Mouse (Mus musculus) cerebellum, adult 8-10 months (tissue): ENCODE data around the gene Lekr1.

Source experiments
- DNase-seq: peaks from one replicate; pipeline ENCODE4 v3.0.0; 2022

Lekr1 gene

DNA sequence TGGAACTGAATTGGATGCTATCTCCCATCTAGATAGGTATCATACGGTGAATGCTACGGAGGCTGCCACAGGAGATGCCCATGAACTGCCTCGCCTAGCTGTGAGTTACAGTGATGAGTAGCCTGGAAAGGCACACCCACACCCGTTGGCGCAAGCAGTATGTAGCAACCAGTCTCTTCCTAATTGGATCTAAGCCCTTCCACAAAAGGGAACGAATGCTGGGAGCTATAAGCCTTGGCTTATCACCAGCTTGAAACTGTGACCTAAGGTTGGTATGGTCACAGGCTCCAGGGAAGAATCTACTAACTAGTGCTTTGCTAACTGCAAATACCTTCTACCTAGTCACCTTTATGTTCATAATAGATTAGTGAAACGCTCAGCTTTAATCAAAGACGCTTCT lies 175.1 kb downstream of the Lekr1 start:
- no peak for DNase-seq

GRCm38 (mm10) chr3:65842515-65843184 lies 176.6 kb downstream of the Lekr1 start:
- DNase-seq = no peak

DNA sequence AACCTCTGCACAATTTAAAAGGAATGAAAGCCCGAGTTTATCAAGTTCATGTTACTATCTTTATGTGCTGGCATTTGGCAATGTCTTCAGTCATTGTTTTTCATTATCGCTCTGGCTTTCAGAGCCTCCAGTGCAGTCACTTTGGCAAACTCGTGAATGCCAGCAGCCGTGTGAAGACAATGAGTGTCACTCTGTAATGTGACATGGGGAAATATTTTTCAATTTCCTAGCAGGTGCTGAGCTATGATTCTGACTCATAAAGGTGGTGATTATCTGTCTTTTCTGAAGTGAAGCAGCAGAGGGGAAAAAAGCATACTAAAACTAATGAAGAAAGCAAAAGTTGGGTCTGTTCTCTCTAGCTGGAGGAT lies 177.1 kb downstream of the Lekr1 start:
- no peak for DNase-seq

DNA sequence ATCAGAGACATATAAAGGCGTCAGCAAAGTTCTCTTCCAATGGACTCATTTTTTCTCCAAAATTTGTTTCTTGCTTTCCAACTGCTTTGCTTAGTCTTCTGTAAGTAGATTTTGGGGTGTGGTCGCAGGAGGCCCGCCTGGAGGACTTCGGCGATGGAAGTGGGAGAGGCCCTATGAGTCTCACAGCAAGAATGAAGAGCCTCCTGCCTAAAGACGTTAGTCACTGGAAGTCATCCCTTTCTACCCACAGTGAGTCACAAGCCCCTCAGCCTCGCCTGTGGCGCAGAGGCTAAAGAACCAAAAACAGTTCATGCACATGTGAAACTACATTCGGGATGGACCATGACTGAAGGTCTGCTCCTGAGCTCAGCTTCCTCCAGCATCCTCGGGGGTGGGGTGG lies 178.3 kb downstream of the Lekr1 start:
- no peak for DNase-seq

GRCm38 (mm10) chr3:65844851-65845552 lies 179.0 kb downstream of the Lekr1 start:
- no peak for DNase-seq

DNA sequence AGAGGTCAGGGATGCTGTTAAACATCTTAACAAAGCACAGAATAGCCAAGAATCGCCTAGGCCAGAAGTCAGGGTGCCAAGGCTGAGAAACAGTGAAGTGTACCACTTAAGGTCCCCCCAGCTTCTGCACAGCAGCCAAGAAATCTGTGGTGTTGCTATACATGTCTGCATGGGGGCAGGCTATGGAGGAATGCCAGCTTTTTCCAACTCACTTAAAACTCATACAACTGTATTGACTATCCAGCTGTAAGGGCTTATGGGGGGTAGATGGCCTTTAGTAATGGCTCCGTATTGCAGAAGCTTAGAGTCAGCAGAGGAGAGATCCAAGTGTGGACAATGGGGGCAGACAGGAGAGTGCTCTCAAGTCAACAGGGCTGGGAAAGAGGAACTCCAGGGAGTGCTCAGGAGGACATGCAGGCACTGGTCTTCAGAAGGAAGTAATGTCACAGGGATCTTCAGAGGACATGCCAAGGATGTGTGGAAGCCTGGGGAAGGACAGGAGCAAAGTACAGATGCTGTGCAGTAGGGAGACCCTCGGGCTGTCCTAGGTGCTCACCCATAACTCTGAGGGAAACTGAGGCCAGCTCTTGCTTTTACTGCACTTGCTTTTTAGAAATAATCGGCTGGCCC lies 181.2 kb downstream of the Lekr1 start:
- no peak for DNase-seq

DNA sequence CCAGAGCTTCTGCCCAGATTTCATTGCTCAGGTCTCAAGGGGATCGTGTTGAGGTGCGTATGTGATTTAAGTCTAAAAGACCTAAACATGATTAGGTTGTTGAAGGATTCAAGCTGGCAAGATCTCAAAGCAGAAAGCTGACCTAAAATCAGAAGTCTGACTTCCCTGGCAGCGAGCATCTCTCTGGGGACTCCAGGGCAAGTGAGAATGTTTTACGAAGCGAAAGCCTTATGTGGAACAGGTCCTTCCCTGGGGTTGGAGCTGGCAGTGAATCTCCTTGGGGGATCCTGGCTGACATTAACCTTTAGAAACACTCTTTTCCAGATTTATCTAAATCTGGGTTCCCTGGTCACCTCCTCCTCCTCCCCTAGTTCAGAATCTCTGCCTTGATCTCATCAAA lies 187.7 kb downstream of the Lekr1 start:
- DNase-seq = no peak

DNA sequence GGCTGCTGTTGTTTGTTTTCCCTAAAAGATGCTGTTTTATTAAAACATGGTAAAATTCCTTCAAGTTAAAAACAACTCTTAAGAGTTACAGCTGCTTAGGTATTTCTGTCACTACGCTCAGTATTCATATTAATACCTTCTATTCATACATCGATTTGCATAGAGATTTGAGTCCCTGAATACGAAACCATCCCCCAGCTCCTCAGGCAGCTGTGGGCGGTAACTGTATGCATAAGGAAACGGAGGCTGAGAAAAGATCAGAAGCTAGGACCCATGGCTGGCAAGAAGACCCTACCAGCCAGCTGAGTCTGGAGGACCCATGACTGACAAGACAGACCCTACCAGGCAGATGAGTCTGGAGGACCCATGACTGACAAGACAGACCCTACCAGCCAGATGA lies 189.5 kb downstream of the Lekr1 start:
- no peak for DNase-seq

DNA sequence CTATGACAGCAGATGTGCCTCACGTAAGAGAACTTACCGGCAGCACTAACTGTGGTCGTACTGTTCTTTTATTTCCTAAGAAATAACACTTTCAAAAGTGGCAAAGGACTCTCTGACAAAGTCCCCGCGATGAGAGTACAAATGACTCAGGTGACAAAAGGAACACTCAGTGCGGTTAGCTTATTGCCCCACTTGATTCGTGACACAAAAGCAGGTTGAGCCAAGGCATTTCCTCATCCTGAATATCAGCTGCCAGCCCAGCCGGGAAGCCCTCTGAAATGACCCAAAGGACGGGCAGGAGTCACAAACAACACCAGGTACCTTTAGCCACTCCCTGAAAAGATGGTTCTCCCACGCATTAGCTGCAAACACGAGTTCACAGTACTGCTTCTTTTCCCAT lies 192.1 kb downstream of the Lekr1 start:
- DNase-seq = no peak

- DNase-seq = no peak
Observed at GRCm38 (mm10) chr3:65858741-65859348, 192.8 kb downstream of the Lekr1 start.

GRCm38 (mm10) chr3:65859750-65860149 lies 193.7 kb downstream of the Lekr1 start:
- DNase-seq = no peak

GRCm38 (mm10) chr3:65860903-65861302 lies 194.9 kb downstream of the Lekr1 start:
- DNase-seq = no peak

GRCm38 (mm10) chr3:65861471-65861881 lies 195.4 kb downstream of the Lekr1 start:
- DNase-seq = no peak

DNA sequence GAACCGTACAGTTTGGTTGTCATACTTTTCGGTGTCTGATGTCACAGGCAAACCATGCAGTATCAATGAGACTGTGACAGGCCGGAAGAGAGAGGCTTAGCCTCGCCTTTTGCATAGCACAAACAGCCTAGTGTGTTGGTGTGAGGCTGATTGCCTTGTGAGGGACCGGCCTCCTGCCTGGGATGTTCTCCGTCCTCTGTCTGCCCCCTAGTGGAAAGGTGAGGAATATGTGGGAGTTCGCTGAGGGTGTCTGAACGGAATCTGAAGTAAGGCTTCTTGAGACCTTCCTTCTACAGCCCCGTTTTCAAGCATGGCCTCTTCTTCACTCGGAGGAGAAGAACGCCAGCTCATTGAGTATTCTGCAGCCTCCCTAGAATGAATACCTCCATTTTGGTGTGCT lies 197.3 kb downstream of the Lekr1 start:
- peak; percentile 78 for DNase-seq

DNA sequence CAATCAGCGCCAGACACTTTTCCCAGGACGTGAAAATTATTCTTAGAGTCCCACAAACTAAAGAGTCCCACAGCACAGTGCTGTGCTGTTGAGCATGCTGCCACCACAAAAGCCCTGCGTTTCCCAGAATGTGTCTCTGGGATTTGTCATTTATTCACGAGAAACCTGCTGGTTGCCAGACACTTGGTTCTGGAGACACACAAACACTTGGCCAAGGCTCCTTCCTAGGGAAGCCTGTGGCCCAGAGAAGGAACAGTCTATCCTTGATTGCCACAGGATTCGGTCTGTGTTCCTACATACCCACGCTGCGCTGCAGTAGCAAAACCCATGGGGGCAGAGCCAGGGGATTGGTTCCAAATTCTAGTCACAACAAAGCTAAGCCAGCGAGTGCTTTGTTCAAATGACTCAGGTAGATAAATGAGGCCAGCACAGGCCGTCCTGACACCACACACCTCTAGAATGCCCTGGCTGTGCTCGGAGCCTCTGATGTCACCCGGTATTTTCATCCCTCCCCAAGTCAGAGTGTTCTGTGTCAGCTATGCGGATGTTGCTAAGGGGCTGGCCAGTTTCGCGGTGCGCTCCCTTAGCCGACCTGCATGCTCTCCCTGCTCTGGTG lies 197.8 kb downstream of the Lekr1 start:
- DNase-seq = no peak

DNA sequence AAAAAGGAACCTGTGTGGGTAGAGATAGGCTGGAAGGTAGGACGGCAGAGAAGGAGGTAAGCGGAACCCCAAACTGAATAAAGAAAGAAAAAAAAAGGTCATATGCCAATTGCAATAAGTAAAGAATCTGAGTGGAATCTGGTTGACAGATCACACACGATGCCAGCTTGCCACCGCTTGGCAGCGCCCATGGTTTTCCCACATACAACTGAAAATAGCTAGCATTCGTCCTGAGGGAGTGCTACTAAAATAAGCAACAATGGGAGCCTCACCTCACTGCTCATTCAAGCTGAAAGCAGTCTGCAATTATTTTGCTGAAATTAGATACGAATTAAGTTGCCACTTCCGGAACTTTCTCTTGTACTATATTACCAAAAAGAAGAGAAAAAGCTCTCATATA lies 202.9 kb downstream of the Lekr1 start:
- DNase-seq = no peak

DNA sequence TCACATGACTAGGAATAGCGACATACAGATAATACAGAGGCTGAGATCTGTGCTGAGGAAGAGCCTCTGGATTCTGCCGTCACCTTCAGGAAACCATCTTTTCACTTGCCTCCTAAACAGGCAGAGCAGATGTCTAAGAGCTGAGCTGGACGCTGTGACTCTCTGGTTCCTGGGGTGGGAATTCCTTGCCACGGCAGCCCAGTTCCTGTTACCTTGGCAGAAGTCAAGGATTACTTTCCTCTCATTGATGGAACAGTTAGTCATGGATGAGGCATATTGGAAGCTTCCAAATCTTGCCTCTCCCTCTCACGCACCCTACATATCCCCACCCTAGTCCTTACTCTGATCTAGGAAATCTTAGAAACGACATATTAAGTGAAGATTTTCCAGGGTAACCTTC lies 203.7 kb downstream of the Lekr1 start:
- no peak for DNase-seq

DNA sequence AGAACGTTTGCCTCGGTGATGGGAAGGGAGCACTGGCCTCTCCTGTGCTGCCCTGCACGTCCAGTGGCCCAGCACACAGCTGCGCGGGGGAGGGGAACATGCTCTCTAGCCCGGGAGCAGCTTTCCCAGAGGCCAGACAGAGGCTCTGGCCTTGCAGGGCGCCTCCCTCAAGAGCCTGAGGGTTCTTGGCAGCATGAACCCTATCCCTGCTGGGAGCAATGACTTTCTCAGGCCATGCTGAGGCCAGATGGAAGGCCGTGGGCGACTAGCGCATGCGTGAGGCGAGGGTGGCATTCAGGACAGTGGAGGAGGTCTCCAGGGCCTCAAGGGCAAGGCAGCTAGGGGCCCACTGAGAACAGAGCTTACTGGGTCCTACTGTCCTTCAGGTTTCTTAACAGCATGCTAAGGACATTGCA lies 205.2 kb downstream of the Lekr1 start:
- DNase-seq = peak; percentile 34

DNA sequence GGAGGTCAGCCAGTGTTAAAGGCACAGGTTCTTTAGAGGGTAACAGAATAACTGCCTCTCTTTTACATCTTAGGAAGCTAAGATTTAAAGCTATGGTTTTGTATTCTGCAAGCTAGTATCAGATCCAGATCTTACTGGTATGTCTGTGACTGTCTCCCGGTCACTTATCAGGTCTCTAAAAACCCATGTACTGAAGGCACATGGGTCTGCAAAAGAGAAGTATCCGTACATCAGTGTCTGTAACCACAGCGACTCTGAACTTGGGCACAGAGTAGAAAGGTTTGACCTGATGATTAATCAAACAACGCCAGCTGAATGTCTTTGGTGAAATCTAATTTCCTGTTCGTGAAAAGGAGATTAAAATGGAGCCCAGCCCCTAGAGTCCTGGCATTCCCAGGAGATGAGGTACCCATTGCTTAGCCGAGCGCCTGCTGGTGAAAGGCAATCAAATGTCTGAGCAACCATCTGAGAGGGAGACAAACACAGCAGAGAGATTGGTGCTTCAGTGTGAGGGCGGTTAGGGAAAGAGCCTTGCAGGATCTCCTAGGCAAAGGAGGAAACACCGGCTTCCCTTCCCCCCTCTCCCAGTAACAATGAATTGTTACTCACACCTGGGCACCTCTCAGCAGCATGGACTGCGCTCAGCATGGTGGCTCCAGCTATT lies 205.7 kb downstream of the Lekr1 start:
- no peak for DNase-seq

GRCm38 (mm10) chr3:65873093-65873830 lies 207.2 kb downstream of the Lekr1 start:
- DNase-seq = no peak
